Mouse (Mus musculus): Measurements from ENCODE around the gene Nckap5l.

GRCm38 (mm10) chr15:99433081-99433718 lies 24.3 kb downstream of the Nckap5l start:
- TF ChIP-seq CTCF (IDR thresholded peaks at IDR 0.05; ENCODE audit: borderline replicate concordance, insufficient read depth, low read length) = no peak
- no peak for TF ChIP-seq POLR2A (IDR thresholded peaks at IDR 0.05; ENCODE audit: low read depth, low read length)
